Mouse (Mus musculus) right cerebral cortex, postnatal 14 days (tissue): ENCODE data around the gene Toporsl.

ENCODE experiments used
- DNase-seq: peaks from one replicate; pipeline ENCODE4 v3.0.0; 2022

Toporsl gene

DNA sequence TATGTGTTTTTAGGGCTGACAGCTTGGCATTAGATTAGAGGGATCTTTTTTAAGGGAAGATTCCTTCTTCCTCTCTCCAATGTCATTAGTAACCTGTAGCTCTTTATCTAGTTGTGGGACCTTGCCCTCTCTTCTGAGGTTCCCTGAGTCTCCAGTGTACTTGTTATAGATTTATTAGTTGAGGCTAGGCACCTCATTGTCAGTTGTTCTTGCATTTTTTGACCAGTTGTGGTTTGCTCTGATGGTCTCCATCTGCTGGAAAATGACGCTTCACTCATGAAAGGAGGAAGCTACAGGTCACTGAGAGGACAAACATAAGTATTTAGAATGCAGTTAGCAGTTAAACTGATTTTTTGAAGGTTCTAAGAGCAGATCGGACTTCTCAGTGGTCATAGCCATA, at the start of gene Toporsl:
Toporsl (plus strand) TSS at position 348 of the 400 bp plus-strand sequence.
- no peak for DNase-seq

DNA sequence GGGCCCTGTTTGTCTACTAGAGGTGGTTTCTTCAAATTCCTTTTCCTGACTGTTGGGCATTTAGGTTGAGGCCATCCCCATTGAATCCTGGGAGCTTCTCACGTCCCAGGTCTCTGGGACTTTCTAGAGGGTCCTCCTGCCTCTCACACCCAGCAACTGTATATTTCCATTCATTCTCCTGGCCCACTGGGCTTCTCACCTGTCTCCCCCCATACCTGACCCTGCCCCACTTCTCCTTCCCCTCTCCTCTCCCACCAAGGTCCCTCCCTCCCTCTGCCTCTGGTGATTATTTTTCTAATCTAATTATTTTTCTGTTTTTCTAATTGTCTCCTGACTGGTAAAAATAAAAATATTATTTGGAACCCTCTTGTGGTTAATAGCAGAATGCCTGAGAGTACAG, 38.4 kb upstream of the Toporsl start:
- no peak for DNase-seq

DNA sequence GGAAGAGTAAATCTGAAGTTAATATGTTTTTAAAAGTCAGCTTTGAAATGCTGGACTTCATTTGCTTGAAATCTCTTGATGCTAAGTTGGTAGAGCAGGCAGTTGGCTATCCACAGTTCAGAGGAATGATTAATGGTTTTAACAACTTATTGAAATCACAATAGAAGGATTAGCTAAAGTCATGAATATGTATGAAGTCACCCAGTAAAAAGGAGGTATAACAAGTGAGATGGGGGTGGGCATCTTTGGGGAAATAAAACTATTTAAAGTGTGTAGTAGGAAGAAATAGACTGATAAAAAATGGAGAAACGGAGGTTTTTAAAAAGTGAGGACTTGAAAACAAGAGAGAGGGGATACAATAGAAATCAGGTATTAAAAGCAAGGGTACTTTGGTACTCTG, 38.0 kb upstream of the Toporsl start:
- no peak for DNase-seq

DNA sequence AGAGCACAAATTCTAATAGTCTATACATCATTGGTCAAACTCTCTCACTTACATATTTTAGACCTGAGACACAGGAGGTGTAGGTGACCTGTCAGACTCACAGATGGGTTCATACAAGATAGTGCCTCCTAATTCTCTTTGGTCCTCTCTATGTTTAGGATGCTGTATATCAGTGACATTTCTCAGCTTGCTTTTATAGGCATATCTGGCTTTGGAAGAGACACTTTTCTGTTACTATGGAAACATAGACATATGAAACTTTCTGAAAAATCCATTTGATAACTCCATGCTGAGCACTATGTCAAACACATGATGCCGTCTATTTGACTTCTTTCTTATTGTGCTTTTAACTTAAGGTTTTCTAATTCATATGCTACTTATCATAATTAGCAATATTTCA, 32.2 kb upstream of the Toporsl start:
- no peak for DNase-seq

DNA sequence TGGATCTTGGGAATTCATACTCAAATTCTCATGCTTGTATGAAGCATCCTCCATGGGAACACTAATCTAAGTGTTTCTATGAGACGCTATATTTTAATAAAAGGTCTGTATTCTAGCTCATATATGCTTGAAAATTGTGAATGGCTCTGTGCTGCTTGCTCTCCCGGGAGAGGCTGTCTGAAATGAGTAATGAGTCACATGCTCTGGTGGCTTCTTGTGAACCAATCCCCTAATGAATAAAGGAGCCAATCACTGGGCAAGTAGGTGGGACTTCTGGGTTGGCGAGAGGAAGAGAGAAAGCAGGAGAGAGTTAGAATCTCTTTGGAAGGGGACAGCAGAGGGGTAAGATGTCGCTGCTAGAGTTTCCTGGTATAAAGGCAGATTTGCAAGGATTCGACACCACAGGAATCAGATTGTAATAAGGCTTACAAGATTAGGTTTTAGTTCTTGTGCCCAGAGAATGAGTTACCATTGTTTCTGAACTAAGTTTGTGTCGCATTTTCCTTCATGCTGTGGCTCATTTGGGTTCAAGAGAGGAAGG, 9.8 kb upstream of the Toporsl start:
- DNase-seq, result no peak

DNA sequence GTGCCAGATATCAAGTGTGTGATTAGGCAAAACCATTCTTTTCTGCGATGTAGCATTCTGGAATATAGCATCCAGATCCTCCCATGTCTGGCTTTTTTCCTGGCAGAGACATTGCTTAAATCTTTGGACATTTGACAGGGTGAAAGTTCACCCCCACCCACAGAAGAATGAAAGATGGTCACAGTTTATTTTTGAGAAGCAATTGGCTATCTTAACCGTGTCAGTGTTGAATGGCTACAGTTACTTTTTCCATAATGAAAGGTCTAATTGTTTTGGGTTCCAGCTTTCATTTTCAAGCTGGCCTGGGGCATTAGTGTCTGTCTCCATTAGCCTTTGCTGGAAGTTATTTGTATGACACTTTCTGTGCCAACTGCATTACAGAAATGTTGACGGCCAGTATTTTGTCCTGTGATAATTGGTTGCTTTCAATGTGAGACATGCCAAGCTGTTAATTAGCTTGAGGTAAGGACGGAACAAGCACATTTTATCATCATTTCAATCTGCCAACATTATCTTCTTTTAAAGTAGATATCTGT, 2.2 kb upstream of the Toporsl start:
- DNase-seq, result no peak

DNA sequence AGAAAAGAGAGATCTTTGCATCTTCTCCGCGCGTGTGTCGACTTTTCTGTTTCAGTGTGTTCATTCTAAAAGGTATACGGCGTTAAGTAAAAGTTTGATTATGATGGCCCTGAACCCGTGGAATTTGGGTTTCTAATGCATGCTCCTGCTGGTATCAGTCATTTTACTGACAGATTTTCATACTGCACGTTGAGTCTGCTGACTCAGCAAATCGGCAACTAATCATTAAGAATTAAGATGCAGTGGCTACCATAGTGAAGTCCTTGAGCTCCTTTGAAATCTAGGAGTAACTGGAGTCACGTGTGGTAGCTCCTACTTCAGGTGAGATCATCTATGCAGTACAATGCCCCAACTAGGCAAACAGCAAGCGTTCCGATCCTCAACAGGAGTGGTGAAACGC, 1.4 kb upstream of the Toporsl start:
- DNase-seq, result no peak

DNA sequence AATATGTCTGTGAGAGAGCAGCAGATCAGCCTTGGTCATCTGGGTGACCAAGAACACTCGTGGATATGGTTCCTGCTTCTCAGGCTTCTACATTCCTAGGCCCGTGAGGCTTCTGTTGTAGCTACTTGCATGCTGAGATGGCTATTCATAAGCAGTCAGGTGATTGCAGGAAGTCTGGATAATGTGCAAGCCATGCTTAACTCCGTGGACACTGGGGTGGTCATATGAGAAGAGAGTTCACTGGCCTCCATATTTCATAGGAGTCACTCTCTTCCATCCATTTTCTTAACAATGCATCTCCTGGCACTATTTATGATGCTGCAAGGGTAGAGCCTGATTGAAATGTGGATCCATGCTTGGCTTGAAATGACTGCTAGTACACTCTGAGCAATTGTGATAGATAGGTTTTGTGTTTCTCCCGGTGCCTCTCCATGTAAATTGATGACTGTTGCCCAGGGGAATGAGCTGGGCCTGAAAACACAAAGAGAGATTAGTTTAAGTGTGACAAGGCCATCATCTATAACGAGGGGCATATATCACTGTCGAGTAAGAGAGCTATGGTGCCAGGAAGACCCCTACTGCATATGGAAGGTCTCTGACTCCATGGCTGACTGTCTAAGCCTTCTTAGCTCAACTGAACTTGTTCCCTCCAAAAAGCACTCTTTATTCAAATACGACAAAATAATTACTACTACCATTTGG, 2.3 kb downstream of the Toporsl start:
- no peak for DNase-seq

DNA sequence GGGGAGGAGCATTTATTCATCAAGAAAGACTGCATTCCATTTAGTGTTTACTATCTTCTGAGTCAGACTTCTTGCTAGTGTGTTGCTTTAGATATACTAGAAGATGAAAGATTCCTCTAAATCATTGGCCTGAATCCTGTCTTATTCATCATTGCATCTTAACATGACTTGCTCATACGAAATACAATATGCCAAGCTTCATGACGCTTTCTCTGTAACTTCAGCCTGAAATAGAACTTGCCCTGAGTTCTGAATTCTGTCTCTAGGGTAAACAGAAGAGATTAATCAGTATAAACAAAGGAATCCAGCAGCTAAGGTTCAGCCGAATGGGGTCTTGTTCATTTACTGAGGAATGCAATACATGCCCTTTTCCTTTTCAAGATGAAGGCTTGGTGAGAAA, 10.8 kb downstream of the Toporsl start:
- no peak for DNase-seq

DNA sequence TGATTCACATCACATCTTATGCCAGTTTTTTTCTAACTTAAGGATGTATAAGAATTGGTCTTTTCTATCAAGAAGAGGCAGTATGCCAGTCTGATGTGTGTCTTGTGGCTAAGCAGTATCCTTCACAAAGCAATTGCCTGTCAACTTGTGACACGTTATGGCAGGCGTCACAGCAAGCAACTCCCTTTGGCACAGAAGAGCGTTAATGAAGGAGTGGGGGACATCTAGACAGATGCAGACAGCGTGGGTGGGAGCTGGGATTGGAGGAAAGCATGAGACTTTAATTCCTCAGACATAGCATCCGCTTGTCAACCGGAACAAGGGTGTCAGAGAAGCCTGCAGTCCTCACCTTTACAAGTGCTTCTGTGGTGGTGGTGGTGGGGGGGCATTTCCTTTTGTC, 38.9 kb downstream of the Toporsl start:
- no peak for DNase-seq

DNA sequence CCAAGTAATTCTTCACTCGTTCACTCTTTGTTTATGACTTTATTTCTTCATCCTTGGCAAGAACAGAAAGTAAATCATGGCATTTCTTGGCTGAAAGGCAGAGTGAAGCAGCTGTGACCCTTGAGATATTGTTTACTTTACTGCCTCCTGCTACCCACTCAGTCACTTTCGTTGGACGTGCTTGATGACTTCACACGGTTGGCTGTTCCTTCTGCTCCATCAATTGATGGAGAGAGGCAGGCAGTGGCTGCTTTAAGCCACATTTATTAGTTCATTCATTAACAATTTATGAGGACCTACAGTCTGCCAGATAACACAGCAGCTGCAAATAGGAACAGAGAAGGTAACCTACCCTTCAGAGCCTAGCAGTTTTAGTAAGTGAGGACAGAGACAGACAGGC, 51.7 kb downstream of the Toporsl start:
- no peak for DNase-seq

DNA sequence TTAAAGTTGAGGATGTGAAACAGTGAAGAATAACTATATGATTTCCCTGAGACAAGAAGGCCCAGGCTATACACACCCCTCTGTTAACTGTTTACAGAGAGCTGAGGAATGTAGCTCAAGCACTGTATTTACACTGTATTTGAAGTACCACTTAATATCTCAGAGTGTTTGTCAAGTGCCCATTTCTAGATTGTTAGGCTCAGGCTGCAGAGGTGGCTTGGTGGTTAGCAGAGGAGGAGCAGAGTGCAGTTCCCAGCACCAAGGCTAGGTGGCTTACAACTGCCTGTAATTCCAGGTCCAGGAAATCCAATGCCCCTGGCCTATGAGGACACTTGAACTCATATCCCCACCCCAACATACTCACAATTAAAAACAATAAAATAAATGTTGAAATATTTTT, 63.6 kb downstream of the Toporsl start:
- DNase-seq, result no peak

DNA sequence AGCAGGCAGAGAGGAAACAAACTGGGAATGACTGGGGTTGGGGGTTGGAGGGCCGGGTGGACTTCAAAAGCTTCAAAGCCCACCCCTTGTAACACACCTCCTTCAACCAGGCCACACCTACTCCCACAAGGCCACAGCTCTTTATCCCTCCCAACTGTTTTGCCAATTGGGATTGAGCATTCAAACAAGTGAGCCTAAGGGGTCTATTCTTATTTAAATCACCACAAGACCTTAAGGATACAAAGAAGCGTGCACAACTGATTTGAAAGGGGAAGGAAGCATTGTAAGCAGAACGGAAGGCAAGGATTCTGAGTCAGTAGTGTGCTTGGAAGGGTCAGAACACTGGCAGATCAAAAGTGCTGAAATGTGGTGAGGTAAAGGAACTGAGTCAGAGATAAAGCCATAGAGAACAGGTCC, 64.6 kb downstream of the Toporsl start:
- no peak for DNase-seq

DNA sequence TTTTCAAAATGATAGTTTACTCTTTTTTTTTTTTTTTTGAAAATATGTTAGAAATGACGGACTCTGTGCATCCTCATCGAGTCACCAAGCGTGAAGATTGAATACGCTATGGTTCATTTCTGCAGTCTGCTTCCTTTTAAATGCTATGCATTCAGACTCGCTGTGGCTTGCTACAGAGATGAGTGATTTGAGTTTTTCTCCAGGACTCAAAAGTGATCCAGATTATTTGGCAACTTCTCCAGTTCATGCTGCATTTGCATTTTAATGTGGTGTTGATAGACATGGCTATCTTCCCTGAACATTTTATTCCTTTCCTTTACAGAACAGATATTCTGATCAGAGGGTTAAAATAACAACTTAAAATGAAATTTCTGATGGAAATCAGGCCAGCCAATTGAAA, 65.2 kb downstream of the Toporsl start:
- DNase-seq, result no peak
